Mouse (Mus musculus) spleen, adult 12 weeks (tissue): ENCODE measurements around the gene Tnf.

Source experiments
- DNase-seq: peaks from one replicate; pipeline ENCODE4 v3.0.0; 2022; ENCODE audit warnings: low spot score

The Tnf gene

GRCm38 (mm10) chr17:35201787-35202186 is at the start of gene Tnf:
Gene Tnf, minus strand, starts transcription at chr17:35202007.
- peak; percentile 35 for DNase-seq

- DNase-seq = no peak
These were observed 49.4 kb upstream of the Tnf start for GRCm38 (mm10) chr17:35251162-35251719.

- DNase-seq = no peak
These were observed 48.7 kb upstream of the Tnf start for GRCm38 (mm10) chr17:35250348-35251120.

GRCm38 (mm10) chr17:35249451-35250197 is 47.8 kb upstream of the Tnf start:
- no peak for DNase-seq

GRCm38 (mm10) chr17:35248986-35249385 is 47.2 kb upstream of the Tnf start:
- DNase-seq = no peak

- no peak for DNase-seq
These were observed 45.3 kb upstream of the Tnf start for GRCm38 (mm10) chr17:35247144-35247543.

GRCm38 (mm10) chr17:35245731-35246623 is 44.2 kb upstream of the Tnf start:
- no peak for DNase-seq

GRCm38 (mm10) chr17:35244999-35245398 is 43.2 kb upstream of the Tnf start:
- DNase-seq = no peak

GRCm38 (mm10) chr17:35243086-35243485 is 41.3 kb upstream of the Tnf start:
- DNase-seq = no peak

GRCm38 (mm10) chr17:35242015-35242941 is 40.5 kb upstream of the Tnf start:
- peak; percentile 49 for DNase-seq

- peak; percentile 95 for DNase-seq
These were observed 39.7 kb upstream of the Tnf start, which contains the start of gene Ddx39b for GRCm38 (mm10) chr17:35241305-35242014. Gene Ddx39b, plus strand, starts transcription at chr17:35241746.

GRCm38 (mm10) chr17:35240384-35241304 is 38.8 kb upstream of the Tnf start:
- no peak for DNase-seq

GRCm38 (mm10) chr17:35239700-35240099 is 37.9 kb upstream of the Tnf start:
- no peak for DNase-seq

- DNase-seq = no peak
These were observed 35.7 kb upstream of the Tnf start for GRCm38 (mm10) chr17:35237504-35237903.

GRCm38 (mm10) chr17:35236996-35237395 is 35.2 kb upstream of the Tnf start:
- DNase-seq = no peak

GRCm38 (mm10) chr17:35236390-35236746 is 34.6 kb upstream of the Tnf start:
- peak; percentile 97 for DNase-seq

- DNase-seq = peak; percentile 74
These were observed 34.0 kb upstream of the Tnf start, which contains the start of gene Nfkbil1 for GRCm38 (mm10) chr17:35235614-35236389. Gene Nfkbil1, minus strand, starts transcription at chr17:35235792.

- peak; percentile 38 for DNase-seq
These were observed 33.1 kb upstream of the Tnf start for GRCm38 (mm10) chr17:35234903-35235302.
